Mouse (Mus musculus) hindbrain, embryonic 14.5 days (tissue): Measurements from ENCODE around the gene Arhgef2. TPM values are rescaled to one million over a fixed set of nuclear protein-coding genes. Genes with fewer than 3 reads are reported as not detected.
"Not testable (repeated sequence)": the region's sequence is repeated elsewhere in the genome, so short reads cannot be mapped to it uniquely, and the experiment has no call there.

ENCODE experiments used
- ATAC-seq: fragments of 200-750 bp; cut with Nextera tagmentation; 2 replicates; pipeline ENCODE4 v1.8.0; 2017; ENCODE audit warnings: moderate number of reproducible peaks, mild to moderate bottlenecking, moderate TSS enrichment, moderate library complexity; ENCODE audit not compliant: low FRiP score
- DNase-seq: peaks from one replicate; pipeline ENCODE4 v3.0.0-alpha.2; 2015; ENCODE audit warnings: low spot score
- H3K27ac ChIP-seq: fragments of 300-500 bp; sonication (generic); 2 replicates; pipeline ENCODE4 v1.5.1; 2014; ENCODE audit warnings: mild to moderate bottlenecking, moderate library complexity
- H3K27me3 ChIP-seq: fragments of 300-500 bp; sonication (generic); 2 replicates; pipeline ENCODE4 v1.6.1; 2014; ENCODE audit warnings: mild to moderate bottlenecking, low read length, mixed read lengths; ENCODE audit not compliant: control insufficient read depth, insufficient read depth
- H3K36me3 ChIP-seq: fragments of 300-500 bp; sonication (generic); replicated peaks from 2 replicates; pipeline ENCODE4 v1.6.1; 2014; ENCODE audit not compliant: control insufficient read depth, insufficient read depth
- H3K4me1 ChIP-seq: fragments of 300-500 bp; sonication (generic); replicated peaks from 2 replicates; pipeline ENCODE4 v1.6.1; 2014; ENCODE audit warnings: antibody characterized with exemption, low read length, mixed read lengths; ENCODE audit not compliant: control insufficient read depth, insufficient read depth
- H3K4me2 ChIP-seq: fragments of 300-500 bp; sonication (generic); replicated peaks from 2 replicates; pipeline ENCODE4 v1.6.1; 2014; ENCODE audit warnings: mild to moderate bottlenecking, moderate library complexity
- H3K4me3 ChIP-seq: fragments of 300-500 bp; sonication (generic); replicated peaks from 2 replicates; pipeline ENCODE4 v1.5.1; 2014; ENCODE audit warnings: mild to moderate bottlenecking, low read length
- H3K9ac ChIP-seq: fragments of 300-500 bp; sonication (generic); 2 replicates; pipeline ENCODE4 v1.6.1; 2014
- H3K9me3 ChIP-seq: fragments of 300-500 bp; sonication (generic); 2 replicates; pipeline ENCODE4 v1.6.1; 2016; ENCODE audit warnings: low read length; ENCODE audit not compliant: control insufficient read depth
- WGBS: fragments of 180-500 bp; shearing (Covaris S2); extraction: QIAGEN DNeasy Blood & Tissue Kit; methylation state at CpG from one replicate; pipeline ENCODE4 v1.1.7; 2014; 5-methylcytosine and 5-hydroxymethylcytosine counted together
- polyA plus RNA-seq: library from polyadenylated mRNA; unstranded; fragments of >200 nt; fragmentation: Nextera tagmentation; extraction: Ambion mirVana; gene quantifications from 2 replicates; pipeline ENCODE4 v1.2.1, GENCODE M21; 2014

Gene Arhgef2
- polyA plus RNA-seq, 1 experiment from 2014 or later: 115 TPM

GRCm38 (mm10) chr3:88579454-88580117, 26.2 kb upstream of the Arhgef2 start:
- Histone ChIP-seq H3K4me3 (peak overlapping the region; percentile 80), H3K9ac (peak overlapping the region; percentile 87), H3K36me3 (peaks cover 36% of the 10 kb centered on the region), H3K4me2 (peak overlapping the region; percentile 87), H3K4me1 (peaks cover 13% of the 10 kb centered on the region; the same call in 1 of the 2 replicates), H3K9me3 (no peaks in the 10 kb centered on the region), H3K27ac (no peak overlapping the region), H3K27me3 (no peaks in the 10 kb centered on the region)
- WGBS: under 1% methylated on average over 34 of the region's 34 CpGs
- peak; percentile 82 for DNase-seq
- peak; percentile 88 for ATAC-seq

GRCm38 (mm10) chr3:88585769-88586168, 20.0 kb upstream of the Arhgef2 start:
- Histone ChIP-seq H3K9ac (no peak overlapping the region), H3K36me3 (peaks cover 79% of the 10 kb centered on the region), H3K4me1 (peaks cover 4% of the 10 kb centered on the region; the same call in 1 of the 2 replicates), H3K27ac (no peak overlapping the region), H3K9me3 (no peaks in the 10 kb centered on the region), H3K27me3 (no peaks in the 10 kb centered on the region), H3K4me3 (no peak overlapping the region), H3K4me2 (no peak overlapping the region)
- ATAC-seq (no peak), DNase-seq (no peak)
- WGBS: 98% methylated on average over 6 of the region's 6 CpGs

DNA sequence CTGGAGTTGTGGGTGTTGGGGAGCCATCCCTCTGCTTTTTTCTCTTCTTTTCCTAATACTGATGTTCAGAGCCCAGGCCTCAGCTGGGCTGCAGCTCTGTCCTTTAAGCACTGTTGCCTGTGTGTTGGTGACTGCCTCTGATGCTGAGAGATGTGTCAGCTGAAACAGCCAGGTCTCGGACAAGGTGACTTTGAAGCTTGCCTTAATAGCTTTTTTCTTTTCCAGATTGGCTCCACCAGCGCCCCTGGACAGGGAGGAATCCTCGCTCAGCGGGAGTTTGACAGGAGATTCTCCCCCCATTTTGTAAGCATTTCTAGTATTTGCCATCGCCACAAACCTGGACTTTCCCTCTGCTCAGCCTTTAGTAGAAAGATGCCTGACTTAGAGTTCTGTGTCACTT, 19.1 kb upstream of the Arhgef2 start:
- ATAC-seq (no peak), DNase-seq (no peak)
- Histone ChIP-seq H3K4me2 (no peak overlapping the region), H3K9ac (no peak overlapping the region), H3K4me3 (no peak overlapping the region), H3K27ac (no peak overlapping the region), H3K4me1 (no peaks in the 10 kb centered on the region), H3K9me3 (no peaks in the 10 kb centered on the region), H3K27me3 (no peaks in the 10 kb centered on the region), H3K36me3 (peaks cover 71% of the 10 kb centered on the region)
- 97% methylated on average over 5 of the region's 5 CpGs for WGBS

GRCm38 (mm10) chr3:88590246-88590645, 15.5 kb upstream of the Arhgef2 start:
- peaks cover 44% of the 10 kb centered on the region for H3K36me3 ChIP-seq
- DNase-seq (no peak), ATAC-seq (no peak)
- H3K9me3 ChIP-seq: no peaks in the 10 kb centered on the region
- H3K9ac ChIP-seq: 0 out of 2 replicates have a peak overlapping the region, but pooled peaks have one; percentile 20
- no peak overlapping the region for H3K27ac ChIP-seq
- H3K27me3 ChIP-seq: no peaks in the 10 kb centered on the region
- no peaks in the 10 kb centered on the region for H3K4me1 ChIP-seq
- no peak overlapping the region for H3K4me2 ChIP-seq
- H3K4me3 ChIP-seq: no peak overlapping the region
- 25% methylated on average over 5 of the region's 5 CpGs for WGBS

- Histone ChIP-seq H3K9me3 (no peaks in the 10 kb centered on the region), H3K4me1 (no peaks in the 10 kb centered on the region), H3K27ac (no peak overlapping the region), H3K27me3 (no peaks in the 10 kb centered on the region), H3K36me3 (peaks cover 36% of the 10 kb centered on the region), H3K9ac (0 out of 2 replicates have a peak overlapping the region, but pooled peaks have one; percentile 20), H3K4me2 (no peak overlapping the region), H3K4me3 (no peak overlapping the region)
- 61% methylated on average over 3 of the region's 3 CpGs for WGBS
- DNase-seq (no peak), ATAC-seq (no peak)
Measured at GRCm38 (mm10) chr3:88591044-88591443, 14.7 kb upstream of the Arhgef2 start.

DNA sequence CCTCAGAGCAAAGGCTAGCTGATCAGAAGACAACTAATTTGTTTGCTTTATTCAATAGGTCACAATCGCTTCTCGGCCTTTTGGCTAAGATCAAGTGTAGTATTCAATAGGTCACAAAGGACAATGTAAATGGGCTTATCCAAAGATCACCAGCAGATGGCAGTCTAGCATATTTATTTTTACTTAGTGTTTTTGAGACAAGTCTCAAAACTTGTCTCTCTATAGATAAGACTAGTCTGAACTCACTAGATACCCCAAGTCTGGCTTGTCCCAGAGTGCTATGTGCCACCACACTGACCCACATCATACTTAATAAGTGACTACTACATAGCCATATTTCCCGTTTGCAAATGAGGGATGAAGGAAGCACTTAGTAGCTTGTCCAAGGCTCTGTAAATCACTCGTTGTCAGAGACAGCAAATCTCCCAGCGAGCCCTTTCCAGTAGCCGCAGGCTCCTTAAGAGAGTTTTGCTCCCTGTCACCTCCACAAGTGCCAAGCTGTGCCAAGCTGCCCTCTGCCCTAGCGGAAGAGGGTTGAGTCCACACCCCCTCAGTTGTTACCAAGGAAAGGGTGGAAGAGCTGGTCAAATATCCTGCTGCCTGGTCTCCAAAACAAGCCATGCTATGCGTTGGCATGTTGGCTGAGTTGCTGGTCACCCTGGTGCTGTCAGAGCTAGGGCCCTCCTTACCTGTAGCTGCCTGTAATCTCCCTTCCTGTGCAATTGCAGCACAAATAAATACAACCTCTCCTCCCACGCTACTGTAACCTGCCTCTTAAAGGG, 13.6 kb upstream of the Arhgef2 start:
- Histone ChIP-seq H3K27ac (no peak overlapping the region), H3K9ac (no peak overlapping the region), H3K27me3 (no peaks in the 10 kb centered on the region), H3K4me2 (no peak overlapping the region), H3K4me3 (no peak overlapping the region), H3K36me3 (peaks cover 26% of the 10 kb centered on the region), H3K4me1 (no peaks in the 10 kb centered on the region), H3K9me3 (no peaks in the 10 kb centered on the region)
- DNase-seq (peak; percentile 84), ATAC-seq (no peak)
- WGBS: 29% methylated on average over 9 of the region's 9 CpGs

- Histone ChIP-seq H3K4me3 (no peak overlapping the region), H3K27ac (no peak overlapping the region), H3K27me3 (no peaks in the 10 kb centered on the region), H3K4me2 (no peak overlapping the region), H3K36me3 (peaks cover 16% of the 10 kb centered on the region), H3K4me1 (no peaks in the 10 kb centered on the region), H3K9me3 (no peaks in the 10 kb centered on the region), H3K9ac (no peak overlapping the region)
- DNase-seq: no peak
- ATAC-seq: no peak
- 75% methylated on average over 10 of the region's 10 CpGs for WGBS
Measured at GRCm38 (mm10) chr3:88592942-88593576, 12.7 kb upstream of the Arhgef2 start.

DNA sequence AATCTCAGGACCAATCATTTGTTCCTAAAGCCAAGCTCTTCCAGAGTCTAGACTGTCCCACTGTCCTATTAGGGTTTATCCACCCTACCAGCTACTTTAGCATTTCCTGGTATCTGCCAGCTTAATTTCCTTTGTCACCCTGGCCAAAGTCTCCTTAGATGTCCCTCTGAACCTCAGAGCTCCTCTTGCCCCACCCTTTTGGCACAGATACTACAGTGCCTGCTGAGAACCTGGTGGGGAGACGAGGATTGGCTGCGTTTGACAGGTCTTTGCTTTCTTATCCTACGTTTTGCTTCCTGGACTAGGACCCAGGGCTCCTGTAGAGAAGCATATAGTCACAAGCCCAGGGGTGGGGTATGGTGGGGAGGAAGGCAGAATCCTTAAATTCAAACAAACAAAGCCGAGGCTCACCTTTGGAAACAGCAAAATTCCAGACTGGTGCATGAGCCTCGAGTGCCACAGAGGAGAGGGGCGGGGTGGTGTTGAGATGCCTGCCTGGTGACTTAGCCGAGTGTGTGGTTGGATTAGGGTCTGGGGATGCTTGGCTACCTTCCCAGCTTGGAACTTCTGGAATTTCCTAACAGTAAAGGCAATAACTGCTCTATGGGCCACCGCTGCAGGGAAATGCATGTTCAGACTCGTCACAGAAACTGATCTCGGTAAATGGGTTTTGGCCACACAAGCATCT, 11.7 kb upstream of the Arhgef2 start:
- Histone ChIP-seq H3K27me3 (no peaks in the 10 kb centered on the region), H3K4me1 (no peaks in the 10 kb centered on the region), H3K36me3 (peaks cover 7% of the 10 kb centered on the region; the same call in 1 of the 2 replicates), H3K9me3 (no peaks in the 10 kb centered on the region), H3K4me3 (no peak overlapping the region), H3K4me2 (no peak overlapping the region), H3K27ac (no peak overlapping the region), H3K9ac (no peak overlapping the region)
- WGBS: 69% methylated on average over 10 of the region's 10 CpGs
- ATAC-seq (no peak), DNase-seq (no peak)

DNA sequence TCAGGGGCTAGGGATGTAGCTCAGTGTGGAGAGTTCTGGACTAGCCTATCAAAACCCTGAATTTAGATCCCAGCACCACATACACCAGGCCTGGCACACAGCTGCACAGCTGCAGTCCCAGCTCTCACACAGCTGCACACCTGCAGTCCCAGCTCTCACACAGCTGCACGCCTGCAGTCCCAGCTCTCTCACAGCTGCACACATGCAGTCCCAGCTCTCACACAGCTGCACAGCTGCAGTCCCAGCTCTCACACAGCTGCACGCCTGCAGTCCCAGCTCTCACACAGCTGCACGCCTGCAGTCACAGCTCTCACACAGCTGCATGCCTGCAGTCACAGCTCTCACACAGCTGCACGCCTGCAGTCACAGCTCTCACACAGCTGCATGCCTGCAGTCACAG, 9.2 kb upstream of the Arhgef2 start:
- ATAC-seq, DNase-seq, H3K27me3 ChIP-seq, H3K36me3 ChIP-seq, H3K9ac ChIP-seq, H3K27ac ChIP-seq, H3K9me3 ChIP-seq, H3K4me3 ChIP-seq, H3K4me1 ChIP-seq, H3K4me2 ChIP-seq: not testable (repeated sequence)
- 84% methylated on average over 4 of the region's 4 CpGs for WGBS
